ENCODE assay signal across 22 mouse cellular contexts in genomic region chr1:94904982-94905507, GRCm38 (mm10).
A peak's percentile ranks its signal among the peaks of the same experiment; 100 is the strongest.
DNase-seq lines count a peak whose midpoint lies in the region; ATAC-seq and TF ChIP-seq lines count a peak whose summit lies in the region.
"Had no signal": no experiment of that assay in that cellular context is flagged by ENCODE, and none has a peak within 500 bp of the region (broad histone marks: within the 10 kb centered on the region; RNA-seq: fewer than 3 reads in every experiment).

No protein-coding gene starts in this region.

- H3K27ac ChIP-seq in intestine, embryonic 15.5 days: no peak overlapping the region
- H3K27ac ChIP-seq in intestine, embryonic 16.5 days (ENCODE audit: low read length): no peak overlapping the region
- H3K27ac ChIP-seq in intestine, postnatal 0 days (ENCODE audit: low read depth, low read length): no peak overlapping the region
- H3K27ac ChIP-seq in stomach, postnatal 0 days (replicated peaks): no peak overlapping the region

- DNase-seq in large intestine, adult 2 months (ENCODE audit: low read depth, low spot score): peak; percentile 38
- DNase-seq in liver: no peak
- DNase-seq in spleen, adult 12 weeks (ENCODE audit: low spot score): no peak
- no peak for DNase-seq in layer of hippocampus, postnatal 25 days (ENCODE audit: extremely low spot score in 1 of 2, low spot score in 1 of 2)
- DNase-seq in stomach, postnatal 0 days (ENCODE audit: low spot score): no peak
- DNase-seq: adrenal gland, adult 2 months; adrenal gland, adult 8-10 months; adrenal gland, postnatal 10 days; adrenal gland, postnatal 14 days; adrenal gland, postnatal 25 days; adrenal gland, postnatal 36 days; B cell, adult 2 months; cerebellum, adult 11 months; cerebellum, adult 11-12 months had no signal

- peak; percentile 80 for ATAC-seq in intestine, embryonic 15.5 days
- peak; percentile 91 for ATAC-seq in intestine, embryonic 16.5 days
- ATAC-seq in intestine, postnatal 0 days: peak; percentile 97
- no peak for ATAC-seq in stomach, postnatal 0 days (ENCODE audit: low FRiP score, low TSS enrichment)
- ATAC-seq: activated CD4-positive, CD25-positive, alpha-beta regulatory T cell, adult 4 months; CD4-positive, CD25-positive, alpha-beta regulatory T cell, adult 4 months; Patski had no signal

- H3K4me2 ChIP-seq in intestine, embryonic 15.5 days (replicated peaks): no peak overlapping the region
- H3K4me2 ChIP-seq in intestine, embryonic 16.5 days (ENCODE audit: low read depth, low read length): no peak overlapping the region
- no peak overlapping the region for H3K4me2 ChIP-seq in intestine, postnatal 0 days (replicated peaks; ENCODE audit: low read depth)
- H3K4me2 ChIP-seq in stomach, postnatal 0 days (replicated peaks; ENCODE audit: low read depth): no peak overlapping the region

- no peaks in the 10 kb centered on the region for H3K4me1 ChIP-seq in intestine, embryonic 15.5 days (replicated peaks)
- no peaks in the 10 kb centered on the region for H3K4me1 ChIP-seq in intestine, embryonic 16.5 days (ENCODE audit: control insufficient read depth, insufficient read depth, low read length)
- no peaks in the 10 kb centered on the region for H3K4me1 ChIP-seq in intestine, postnatal 0 days (replicated peaks; ENCODE audit: control insufficient read depth, insufficient read depth, low read length)
- H3K4me1 ChIP-seq in stomach, postnatal 0 days (replicated peaks; ENCODE audit: control insufficient read depth, insufficient read depth): no peaks in the 10 kb centered on the region

- no peaks in the 10 kb centered on the region for H3K9me3 ChIP-seq in intestine, embryonic 15.5 days
- no peaks in the 10 kb centered on the region for H3K9me3 ChIP-seq in intestine, embryonic 16.5 days (ENCODE audit: control insufficient read depth, low read length)
- H3K9me3 ChIP-seq in intestine, postnatal 0 days (ENCODE audit: control insufficient read depth): no peaks in the 10 kb centered on the region
- no peaks in the 10 kb centered on the region for H3K9me3 ChIP-seq in stomach, postnatal 0 days (ENCODE audit: control insufficient read depth, low read length)

- TF ChIP-seq CTCF in intestine, postnatal 0 days (IDR thresholded peaks at IDR 0.05; ENCODE audit: low read depth): no peak
- no peak for TF ChIP-seq CTCF in stomach, postnatal 0 days (IDR thresholded peaks at IDR 0.05; ENCODE audit: low read depth)

- H3K9ac ChIP-seq in intestine, embryonic 15.5 days: no peak overlapping the region
- no peak overlapping the region for H3K9ac ChIP-seq in intestine, embryonic 16.5 days (ENCODE audit: low read depth, low read length)
- H3K9ac ChIP-seq in intestine, postnatal 0 days (ENCODE audit: low read depth, low read length): no peak overlapping the region
- no peak overlapping the region for H3K9ac ChIP-seq in stomach, postnatal 0 days (ENCODE audit: low read length)

- H3K4me3 ChIP-seq in intestine, embryonic 15.5 days (replicated peaks): no peak overlapping the region
- no peak overlapping the region for H3K4me3 ChIP-seq in intestine, embryonic 16.5 days (ENCODE audit: low read length)
- no peak overlapping the region for H3K4me3 ChIP-seq in intestine, postnatal 0 days (ENCODE audit: low read depth, low read length)
- H3K4me3 ChIP-seq in stomach, postnatal 0 days (ENCODE audit: low read depth, low read length): no peak overlapping the region

- H3K27me3 ChIP-seq in intestine, embryonic 15.5 days (replicated peaks): no peaks in the 10 kb centered on the region
- H3K27me3 ChIP-seq in intestine, embryonic 16.5 days (replicated peaks; ENCODE audit: control insufficient read depth, insufficient read depth, low read length): no peaks in the 10 kb centered on the region
- no peaks in the 10 kb centered on the region for H3K27me3 ChIP-seq in intestine, postnatal 0 days (replicated peaks; ENCODE audit: control insufficient read depth, insufficient read depth, low read length)
- H3K27me3 ChIP-seq in stomach, postnatal 0 days (ENCODE audit: control insufficient read depth, insufficient read depth, low read length): no peaks in the 10 kb centered on the region
- H3K27me3 ChIP-seq: CH12.LX, Patski had no signal

- no peaks in the 10 kb centered on the region for H3K36me3 ChIP-seq in intestine, embryonic 15.5 days
- H3K36me3 ChIP-seq in intestine, embryonic 16.5 days (ENCODE audit: control insufficient read depth, insufficient read depth, low read length): no peaks in the 10 kb centered on the region
- H3K36me3 ChIP-seq in intestine, postnatal 0 days (ENCODE audit: control insufficient read depth, insufficient read depth): no peaks in the 10 kb centered on the region
- H3K36me3 ChIP-seq in stomach, postnatal 0 days (ENCODE audit: control insufficient read depth, insufficient read depth, low read length): no peaks in the 10 kb centered on the region
- H3K36me3 ChIP-seq: G1E had no signal

- no peak for TF ChIP-seq EP300 in stomach, postnatal 0 days (optimal IDR thresholded peaks at IDR 0.05)

- 64% methylated on average over 3 of the region's 3 CpGs for WGBS in intestine, embryonic 15.5 days
- WGBS in intestine, embryonic 16.5 days: 66% methylated on average over 3 of the region's 3 CpGs
- 37% methylated on average over 3 of the region's 3 CpGs for WGBS in intestine, postnatal 0 days
- WGBS in large intestine, adult 2 months: 32% methylated on average over 3 of the region's 3 CpGs
- WGBS in stomach, postnatal 0 days: 63% methylated on average over 3 of the region's 3 CpGs
